8 mouse cellular contexts compared by ENCODE assay signal in the genomic region with DNA sequence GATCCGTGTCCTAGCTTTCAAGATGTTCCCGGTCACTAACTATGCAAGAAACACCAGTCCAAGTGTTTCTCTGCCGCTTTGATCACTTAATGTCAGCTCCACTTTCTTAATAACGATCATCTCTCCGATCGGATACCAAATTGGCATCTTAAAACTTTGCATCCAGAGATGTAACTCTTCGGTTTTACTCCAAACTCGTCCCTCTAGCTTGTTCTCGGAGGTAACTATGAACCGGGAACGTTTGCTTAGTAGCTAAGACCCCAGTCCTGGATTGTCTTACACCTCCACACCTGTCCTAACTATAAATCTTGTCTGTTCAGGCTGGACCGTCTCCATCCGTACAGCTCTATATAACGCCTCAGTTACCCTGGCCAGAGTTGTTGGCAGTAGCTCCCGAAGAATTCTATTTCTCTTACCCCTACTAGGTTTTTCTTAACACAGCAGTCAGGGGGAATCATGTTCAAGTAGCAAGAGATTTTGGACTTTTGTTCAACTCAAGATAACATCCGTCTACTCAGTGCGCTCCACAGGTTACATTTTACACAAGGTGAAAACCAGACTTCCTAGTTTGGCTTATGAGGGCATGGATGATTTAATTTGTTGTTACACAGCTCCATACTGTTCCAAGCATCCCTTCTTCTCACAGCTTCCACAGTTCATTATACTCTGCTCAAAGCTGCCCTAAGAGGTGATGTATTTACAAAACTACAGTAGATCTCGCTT. TPM values are rescaled to one million over a fixed set of nuclear protein-coding genes. Genes with fewer than 3 reads are reported as not detected.
DNase-seq lines count a peak whose midpoint lies in the region; ATAC-seq and TF ChIP-seq lines count a peak whose summit lies in the region.

No protein-coding gene starts in this region.

- peak overlapping the region; percentile 99 for H3K9ac ChIP-seq in forebrain, embryonic 12.5 days
- peak overlapping the region; percentile 95 for H3K9ac ChIP-seq in intestine, embryonic 16.5 days (ENCODE audit: low read depth, low read length)
- H3K9ac ChIP-seq in midbrain, embryonic 16.5 days (ENCODE audit: low read depth, low read length): peak overlapping the region; percentile 97

- H3K4me1 ChIP-seq in G1E (ENCODE audit: insufficient read depth, low read depth, low read length): peaks cover 26% of the 10 kb centered on the region
- peaks cover 31% of the 10 kb centered on the region for H3K4me1 ChIP-seq in forebrain, embryonic 12.5 days
- peaks cover 27% of the 10 kb centered on the region for H3K4me1 ChIP-seq in intestine, embryonic 16.5 days (ENCODE audit: control insufficient read depth, insufficient read depth, low read length)
- peaks cover 38% of the 10 kb centered on the region for H3K4me1 ChIP-seq in midbrain, embryonic 16.5 days (ENCODE audit: control insufficient read depth, insufficient read depth, low read length)

- H3K27ac ChIP-seq in forebrain, embryonic 12.5 days: peak overlapping the region; percentile 98
- peak overlapping the region; percentile 99 for H3K27ac ChIP-seq in intestine, embryonic 16.5 days (ENCODE audit: low read length)
- H3K27ac ChIP-seq in midbrain, embryonic 16.5 days (ENCODE audit: low read length): peak overlapping the region; percentile 98

- H3K4me2 ChIP-seq in forebrain, embryonic 12.5 days: peak overlapping the region; percentile 87
- H3K4me2 ChIP-seq in intestine, embryonic 16.5 days (ENCODE audit: low read depth, low read length): peak overlapping the region; percentile 82
- H3K4me2 ChIP-seq in midbrain, embryonic 16.5 days (ENCODE audit: low read length): peak overlapping the region; percentile 97

- no peaks in the 10 kb centered on the region for H3K9me3 ChIP-seq in G1E (replicated peaks)
- H3K9me3 ChIP-seq in forebrain, embryonic 12.5 days: no peaks in the 10 kb centered on the region
- H3K9me3 ChIP-seq in intestine, embryonic 16.5 days (ENCODE audit: control insufficient read depth, low read length): no peaks in the 10 kb centered on the region
- no peaks in the 10 kb centered on the region for H3K9me3 ChIP-seq in midbrain, embryonic 16.5 days (replicated peaks; ENCODE audit: control insufficient read depth, low read length, poor library complexity, severe bottlenecking)

- no peak for ATAC-seq in G1E (ENCODE audit: extremely low read depth, insufficient number of reproducible peaks, low FRiP score, poor library complexity, severe bottlenecking)
- ATAC-seq in forebrain, embryonic 12.5 days (ENCODE audit: low FRiP score): no peak
- ATAC-seq in intestine, embryonic 16.5 days: peak; percentile 37
- no peak for ATAC-seq in midbrain, embryonic 16.5 days
- no peak for ATAC-seq in frontal cortex, adult (ENCODE audit: low TSS enrichment)

- intact Hi-C loops in heart, postnatal 25 days (cut with DNase I): no loop called here

- H3K27me3 ChIP-seq in G1E (ENCODE audit: insufficient read depth, low read length): no peaks in the 10 kb centered on the region
- H3K27me3 ChIP-seq in forebrain, embryonic 12.5 days: no peaks in the 10 kb centered on the region
- H3K27me3 ChIP-seq in intestine, embryonic 16.5 days (replicated peaks; ENCODE audit: control insufficient read depth, insufficient read depth, low read length): no peaks in the 10 kb centered on the region
- H3K27me3 ChIP-seq in midbrain, embryonic 16.5 days (ENCODE audit: control insufficient read depth, insufficient read depth, low read depth, low read length): no peaks in the 10 kb centered on the region

- DNase-seq in heart, adult 8-10 months (ENCODE audit: low spot score): peak; percentile 19
- no peak for DNase-seq in heart, postnatal 25 days (ENCODE audit: low spot score)
- DNase-seq in G1E (ENCODE audit: low spot score): no peak
- DNase-seq in urinary bladder, adult 2 months (ENCODE audit: low spot score): no peak

- peak overlapping the region; percentile 94 for H3K4me3 ChIP-seq in G1E (ENCODE audit: low read depth, low read length)
- peak overlapping the region; percentile 92 for H3K4me3 ChIP-seq in forebrain, embryonic 12.5 days (replicated peaks)
- peak overlapping the region; percentile 79 for H3K4me3 ChIP-seq in intestine, embryonic 16.5 days (ENCODE audit: low read length)
- H3K4me3 ChIP-seq in midbrain, embryonic 16.5 days (ENCODE audit: low read depth, low read length): peak overlapping the region; percentile 94

- 13% methylated on average over 18 of the region's 18 CpGs for WGBS in forebrain, embryonic 12.5 days
- WGBS in intestine, embryonic 16.5 days: 5% methylated on average over 18 of the region's 18 CpGs
- WGBS in midbrain, embryonic 16.5 days: 11% methylated on average over 18 of the region's 18 CpGs

- TF ChIP-seq CTCF in G1E (IDR thresholded peaks at IDR 0.05; ENCODE audit: low read depth, low read length): no peak

- peaks cover 18% of the 10 kb centered on the region for H3K36me3 ChIP-seq in G1E (replicated peaks)
- H3K36me3 ChIP-seq in forebrain, embryonic 12.5 days (replicated peaks): no peaks in the 10 kb centered on the region
- H3K36me3 ChIP-seq in intestine, embryonic 16.5 days (ENCODE audit: control insufficient read depth, insufficient read depth, low read length): no peaks in the 10 kb centered on the region
- no peaks in the 10 kb centered on the region for H3K36me3 ChIP-seq in midbrain, embryonic 16.5 days (ENCODE audit: control insufficient read depth, insufficient read depth, low read length)

RNA-seq across cellular contexts. Expression of gene Lsm14a, which starts 2.8 kb away (rescaled TPM):
- 10 to 100 TPM; 82.0 to 92.4 (median 85.0) TPM for total RNA-seq in heart, adult 8-10 months (2022)
- 10 to 100 TPM; 78.9 to 81.3 TPM for total RNA-seq in heart, postnatal 25 days (2021)
- total RNA-seq in G1E (2014; fragmentation: Nextera tagmentation): 105 and 124 TPM in 2 replicates
- total RNA-seq in G1E (2017): 73.3 and 79.5 TPM in 2 replicates
- 42.7 and 52.3 TPM in 2 replicates for polyA plus RNA-seq in G1E (2012)
- 115 and 121 TPM in 2 replicates for polyA plus RNA-seq in forebrain, embryonic 12.5 days (2016; fragmentation: Nextera tagmentation; extraction: Ambion mirVana)
- 65.1 and 66.2 TPM in 2 replicates for polyA plus RNA-seq in intestine, embryonic 16.5 days (2015; fragmentation: Nextera tagmentation; extraction: Ambion mirVana)
- 55.1 and 64.5 TPM in 2 replicates for polyA plus RNA-seq in midbrain, embryonic 16.5 days (2015; fragmentation: Nextera tagmentation; extraction: Ambion mirVana)
- polyA plus RNA-seq in urinary bladder, adult 2 months (2012; rRNA removed): 61.6 and 77.2 TPM in 2 replicates
